Mouse (Mus musculus) embryonic facial prominence, embryonic 11.5 days (tissue): ENCODE data around the gene Tex14. TPM values are rescaled to one million over a fixed set of nuclear protein-coding genes. Genes with fewer than 3 reads are reported as not detected.

Source experiments
- ATAC-seq: fragments of 200-750 bp; cut with Nextera tagmentation; replicated peaks from 2 replicates; pipeline ENCODE4 v1.8.0; 2017; ENCODE audit warnings: low read depth; ENCODE audit not compliant: insufficient number of reproducible peaks, low FRiP score, low TSS enrichment
- DNase-seq: peaks from one replicate; pipeline ENCODE4 v3.0.0-alpha.2; 2015; ENCODE audit warnings: low spot score
- H3K27ac ChIP-seq: fragments of 300-500 bp; sonication (generic); replicated peaks from 2 replicates; pipeline ENCODE4 v1.5.1; 2014; ENCODE audit warnings: mild to moderate bottlenecking, low read depth, low read length, control low read depth
- H3K27me3 ChIP-seq: fragments of 300-500 bp; sonication (generic); 2 replicates; pipeline ENCODE4 v1.6.1; 2014; ENCODE audit warnings: mild to moderate bottlenecking, low read length, moderate library complexity, mixed read lengths; ENCODE audit not compliant: control insufficient read depth, insufficient read depth
- H3K36me3 ChIP-seq: fragments of 300-500 bp; sonication (generic); replicated peaks from 2 replicates; pipeline ENCODE4 v1.6.1; 2014; ENCODE audit warnings: low read depth, mild to moderate bottlenecking, low read length, moderate library complexity, mixed read lengths; ENCODE audit not compliant: control insufficient read depth, insufficient read depth
- H3K4me1 ChIP-seq: fragments of 300-500 bp; sonication (generic); 2 replicates; pipeline ENCODE4 v1.6.1; 2014; ENCODE audit warnings: low read length, mixed read lengths; ENCODE audit not compliant: control insufficient read depth, insufficient read depth
- H3K4me2 ChIP-seq: fragments of 300-500 bp; sonication (generic); 2 replicates; pipeline ENCODE4 v1.6.1; 2014; ENCODE audit warnings: low read depth, mild to moderate bottlenecking, control low read depth, low read length, moderate library complexity
- H3K4me3 ChIP-seq: fragments of 300-500 bp; sonication (generic); 2 replicates; pipeline ENCODE4 v1.5.1; 2014; ENCODE audit warnings: low read depth, low read length, control low read depth
- H3K9ac ChIP-seq: fragments of 300-500 bp; sonication (generic); replicated peaks from 2 replicates; pipeline ENCODE4 v1.6.1; 2014; ENCODE audit warnings: mild to moderate bottlenecking, control low read depth, low read length
- H3K9me3 ChIP-seq: fragments of 300-500 bp; sonication (generic); replicated peaks from 2 replicates; pipeline ENCODE4 v1.6.1; 2016; ENCODE audit warnings: mild to moderate bottlenecking, low read length, inconsistent platforms, mixed read lengths; ENCODE audit not compliant: control insufficient read depth
- WGBS: fragments of 180-500 bp; shearing (Covaris S2); extraction: QIAGEN DNeasy Blood & Tissue Kit; methylation state at CpG from one replicate; pipeline ENCODE4 v1.1.7; 2014; 5-methylcytosine and 5-hydroxymethylcytosine counted together
- polyA plus RNA-seq: library from polyadenylated mRNA; unstranded; fragments of >200 nt; fragmentation: Nextera tagmentation; extraction: Ambion mirVana; gene quantifications from 2 replicates; pipeline ENCODE4 v1.2.1, GENCODE M21; 2014

Gene Tex14
- polyA plus RNA-seq, 1 experiment from 2014 or later, result 0.80 TPM

- Histone ChIP-seq H3K4me1 (no peaks in the 10 kb centered on the region), H3K4me2 (no peak overlapping the region), H3K27ac (no peak overlapping the region), H3K4me3 (no peak overlapping the region), H3K9ac (no peak overlapping the region), H3K27me3 (no peaks in the 10 kb centered on the region), H3K36me3 (no peaks in the 10 kb centered on the region), H3K9me3 (no peaks in the 10 kb centered on the region)
- ATAC-seq, result no peak
- DNase-seq, result peak; percentile 60
- WGBS, result 49% methylated on average over 5 of the region's 5 CpGs
These were observed 99.9 kb downstream of the Tex14 start for GRCm38 (mm10) chr11:87504690-87505214.

- DNase-seq (no peak), ATAC-seq (no peak)
- no peaks in the 10 kb centered on the region for H3K36me3 ChIP-seq
- no peaks in the 10 kb centered on the region for H3K27me3 ChIP-seq
- no peak overlapping the region for H3K4me2 ChIP-seq
- H3K4me1 ChIP-seq, result no peaks in the 10 kb centered on the region
- no peak overlapping the region for H3K4me3 ChIP-seq
- H3K9me3 ChIP-seq, result no peaks in the 10 kb centered on the region
- no peak overlapping the region for H3K27ac ChIP-seq
- WGBS, result 78% methylated on average over 3 of the region's 3 CpGs
- H3K9ac ChIP-seq, result no peak overlapping the region
These were observed 101.6 kb downstream of the Tex14 start for GRCm38 (mm10) chr11:87506502-87506901.

- H3K4me1 ChIP-seq, result no peaks in the 10 kb centered on the region
- H3K9ac ChIP-seq, result no peak overlapping the region
- DNase-seq (no peak), ATAC-seq (no peak)
- no peaks in the 10 kb centered on the region for H3K27me3 ChIP-seq
- H3K27ac ChIP-seq, result no peak overlapping the region
- H3K4me3 ChIP-seq, result no peak overlapping the region
- H3K9me3 ChIP-seq, result no peaks in the 10 kb centered on the region
- no peak overlapping the region for H3K4me2 ChIP-seq
- H3K36me3 ChIP-seq, result no peaks in the 10 kb centered on the region
These were observed 102.2 kb downstream of the Tex14 start for GRCm38 (mm10) chr11:87507043-87507442.

GRCm38 (mm10) chr11:87519260-87519659 is 114.4 kb downstream of the Tex14 start:
- WGBS, result 13% methylated on average over 2 of the region's 2 CpGs
- no peaks in the 10 kb centered on the region for H3K36me3 ChIP-seq
- ATAC-seq (no peak), DNase-seq (peak; percentile 61)
- no peak overlapping the region for H3K9ac ChIP-seq
- H3K27me3 ChIP-seq, result no peaks in the 10 kb centered on the region
- H3K4me2 ChIP-seq, result no peak overlapping the region
- H3K4me1 ChIP-seq, result no peaks in the 10 kb centered on the region
- H3K27ac ChIP-seq, result no peak overlapping the region
- H3K9me3 ChIP-seq, result no peaks in the 10 kb centered on the region
- no peak overlapping the region for H3K4me3 ChIP-seq

GRCm38 (mm10) chr11:87523466-87523865 is 118.6 kb downstream of the Tex14 start:
- DNase-seq (no peak), ATAC-seq (no peak)
- Histone ChIP-seq H3K9me3 (no peaks in the 10 kb centered on the region), H3K4me3 (no peak overlapping the region), H3K4me1 (no peaks in the 10 kb centered on the region), H3K27me3 (no peaks in the 10 kb centered on the region), H3K4me2 (no peak overlapping the region), H3K27ac (no peak overlapping the region), H3K36me3 (no peaks in the 10 kb centered on the region), H3K9ac (no peak overlapping the region)
- WGBS, result 70% methylated on average over 5 of the region's 5 CpGs

GRCm38 (mm10) chr11:87523967-87524366 is 119.1 kb downstream of the Tex14 start:
- H3K9me3 ChIP-seq, result no peaks in the 10 kb centered on the region
- no peaks in the 10 kb centered on the region for H3K4me1 ChIP-seq
- no peak for ATAC-seq
- H3K27ac ChIP-seq, result no peak overlapping the region
- DNase-seq, result no peak
- H3K4me2 ChIP-seq, result no peak overlapping the region
- no peaks in the 10 kb centered on the region for H3K36me3 ChIP-seq
- no peak overlapping the region for H3K4me3 ChIP-seq
- H3K27me3 ChIP-seq, result no peaks in the 10 kb centered on the region
- H3K9ac ChIP-seq, result no peak overlapping the region

- H3K27me3 ChIP-seq, result no peaks in the 10 kb centered on the region
- DNase-seq, result no peak
- no peaks in the 10 kb centered on the region for H3K9me3 ChIP-seq
- no peak overlapping the region for H3K4me2 ChIP-seq
- no peaks in the 10 kb centered on the region for H3K36me3 ChIP-seq
- H3K9ac ChIP-seq, result no peak overlapping the region
- ATAC-seq, result no peak
- no peaks in the 10 kb centered on the region for H3K4me1 ChIP-seq
- H3K27ac ChIP-seq, result no peak overlapping the region
- no peak overlapping the region for H3K4me3 ChIP-seq
These were observed 119.9 kb downstream of the Tex14 start for GRCm38 (mm10) chr11:87524780-87525179.

- Histone ChIP-seq H3K27ac (no peak overlapping the region), H3K9ac (no peak overlapping the region), H3K36me3 (no peaks in the 10 kb centered on the region), H3K27me3 (no peaks in the 10 kb centered on the region), H3K4me3 (no peak overlapping the region), H3K9me3 (no peaks in the 10 kb centered on the region), H3K4me1 (no peaks in the 10 kb centered on the region), H3K4me2 (no peak overlapping the region)
- 55% methylated on average over 3 of the region's 3 CpGs for WGBS
- DNase-seq, result no peak
- no peak for ATAC-seq
These were observed 122.5 kb downstream of the Tex14 start for GRCm38 (mm10) chr11:87527364-87527763.
